Mouse (Mus musculus) erythroblast, embryonic 14.5 days (primary cell): ENCODE results near the gene Caskin1.

Source experiments
- GATA1 ChIP-seq: IDR thresholded peaks from 2 replicates; pipeline ENCODE4 v1.6.1; 2012; ENCODE audit warnings: low read length, inconsistent platforms, mixed read lengths
- TAL1 ChIP-seq: IDR thresholded peaks from 3 replicates; pipeline ENCODE4 v1.6.1; 2012; ENCODE audit warnings: low read length, inconsistent platforms, mixed read lengths

- no peak for TF ChIP-seq TAL1
- TF ChIP-seq GATA1 = no peak
These were observed 48.0 kb upstream of the Caskin1 start for GRCm38 (mm10) chr17:24440377-24440776.
